Mouse (Mus musculus): ENCODE measurements around the gene Tnk2.

Gene Tnk2

GRCm38 (mm10) chr16:32643661-32644061 is at the start of gene Tnk2:
Gene Tnk2 (plus strand): TSS chr16:32643874.
- in situ Hi-C loops (cut with MboI, MseI) = no loop called here

GRCm38 (mm10) chr16:32593916-32594315 is 49.8 kb upstream of the Tnk2 start:
- in situ Hi-C loops (cut with MboI, MseI) = no loop called here

- in situ Hi-C loops (cut with MboI, MseI) = no loop called here
Observed at GRCm38 (mm10) chr16:32594701-32595100, 49.0 kb upstream of the Tnk2 start.

GRCm38 (mm10) chr16:32595142-32595855 is 48.4 kb upstream of the Tnk2 start:
- in situ Hi-C loops (cut with MboI, MseI) = no loop called here

- in situ Hi-C loops (cut with MboI, MseI) = no loop called here
Observed at GRCm38 (mm10) chr16:32597909-32598381, 45.7 kb upstream of the Tnk2 start.

GRCm38 (mm10) chr16:32599151-32599550 is 44.5 kb upstream of the Tnk2 start:
- in situ Hi-C loops (cut with MboI, MseI) = no loop called here

GRCm38 (mm10) chr16:32602193-32602685 is 41.4 kb upstream of the Tnk2 start:
- in situ Hi-C loops (cut with MboI, MseI) = no loop called here

- in situ Hi-C loops (cut with MboI, MseI) = loop anchor here (5.0 kb wide), 1 partner anchor 95 kb away; no protein-coding TSS in a partner anchor
Observed at GRCm38 (mm10) chr16:32607562-32608343, 35.9 kb upstream of the Tnk2 start.

GRCm38 (mm10) chr16:32608344-32608711 is 35.3 kb upstream of the Tnk2 start:
- in situ Hi-C loops (cut with MboI, MseI) = loop anchor here (5.0 kb wide), 1 partner anchor 96 kb away; no protein-coding TSS in a partner anchor

GRCm38 (mm10) chr16:32608712-32609400 is 34.8 kb upstream of the Tnk2 start, which contains the start of gene Tfrc:
Gene Tfrc (plus strand): TSS chr16:32608920.
- in situ Hi-C loops (cut with MboI, MseI) = loop anchor here (5.0 kb wide), 1 partner anchor 97 kb away; no protein-coding TSS in a partner anchor

GRCm38 (mm10) chr16:32609401-32609779 is 34.3 kb upstream of the Tnk2 start:
- in situ Hi-C loops (cut with MboI, MseI) = loop anchor here (5.0 kb wide), 1 partner anchor 97 kb away; no protein-coding TSS in a partner anchor

GRCm38 (mm10) chr16:32610460-32611255 is 33.0 kb upstream of the Tnk2 start:
- in situ Hi-C loops (cut with MboI, MseI) = loop anchor here (10.0 kb wide), 2 partner anchors 326 to 1144 kb away; no protein-coding TSS in a partner anchor

GRCm38 (mm10) chr16:32612052-32612451 is 31.6 kb upstream of the Tnk2 start:
- in situ Hi-C loops (cut with MboI, MseI) = loop anchor here (10.0 kb wide), 2 partner anchors 327 to 1143 kb away; no protein-coding TSS in a partner anchor

- in situ Hi-C loops (cut with MboI, MseI) = loop anchor here (10.0 kb wide), 2 partner anchors 329 to 1141 kb away; no protein-coding TSS in a partner anchor
Observed at GRCm38 (mm10) chr16:32613269-32613834, 30.3 kb upstream of the Tnk2 start.

GRCm38 (mm10) chr16:32614047-32614446 is 29.6 kb upstream of the Tnk2 start:
- in situ Hi-C loops (cut with MboI, MseI) = loop anchor here (10.0 kb wide), 2 partner anchors 329 to 1141 kb away; no protein-coding TSS in a partner anchor

- in situ Hi-C loops (cut with MboI, MseI) = loop anchor here (10.0 kb wide), 2 partner anchors 334 to 1136 kb away; no protein-coding TSS in a partner anchor
Observed at GRCm38 (mm10) chr16:32618946-32619345, 24.7 kb upstream of the Tnk2 start.

- in situ Hi-C loops (cut with MboI, MseI) = loop anchor here (10.0 kb wide), 1 partner anchor 593 kb away; no protein-coding TSS in a partner anchor
Observed at GRCm38 (mm10) chr16:32628140-32628539, 15.5 kb upstream of the Tnk2 start.

GRCm38 (mm10) chr16:32632328-32632824 is 11.3 kb upstream of the Tnk2 start:
- in situ Hi-C loops (cut with MboI, MseI) = no loop called here

- in situ Hi-C loops (cut with MboI, MseI) = no loop called here
Observed at GRCm38 (mm10) chr16:32633486-32634012, 10.1 kb upstream of the Tnk2 start.

GRCm38 (mm10) chr16:32634183-32634582 is 9.5 kb upstream of the Tnk2 start:
- in situ Hi-C loops (cut with MboI, MseI) = no loop called here
